Mouse (Mus musculus) 416B (cell line): ENCODE results near the gene Cwh43.
A peak's percentile ranks its signal among the peaks of the same experiment; 100 is the strongest.
"Not testable (repeated sequence)": the region's sequence is repeated elsewhere in the genome, so short reads cannot be mapped to it uniquely, and the experiment has no call there.

Experiments used
- DNase-seq: peaks from one replicate; pipeline ENCODE4 v3.0.0; 2011; ENCODE audit warnings: low read depth

The Cwh43 gene

GRCm38 (mm10) chr5:73480700-73481099, 74.8 kb downstream of the Cwh43 start, which contains the start of gene Dcun1d4:
Gene Dcun1d4 (plus strand): TSS chr5:73481000.
- DNase-seq, result no peak

GRCm38 (mm10) chr5:73481401-73481800, 75.5 kb downstream of the Cwh43 start:
- DNase-seq, result no peak

- DNase-seq, result not testable (repeated sequence)
Measured at GRCm38 (mm10) chr5:73482381-73482780, 76.5 kb downstream of the Cwh43 start.

- no peak for DNase-seq
Measured at GRCm38 (mm10) chr5:73484016-73484615, 78.2 kb downstream of the Cwh43 start.

DNA sequence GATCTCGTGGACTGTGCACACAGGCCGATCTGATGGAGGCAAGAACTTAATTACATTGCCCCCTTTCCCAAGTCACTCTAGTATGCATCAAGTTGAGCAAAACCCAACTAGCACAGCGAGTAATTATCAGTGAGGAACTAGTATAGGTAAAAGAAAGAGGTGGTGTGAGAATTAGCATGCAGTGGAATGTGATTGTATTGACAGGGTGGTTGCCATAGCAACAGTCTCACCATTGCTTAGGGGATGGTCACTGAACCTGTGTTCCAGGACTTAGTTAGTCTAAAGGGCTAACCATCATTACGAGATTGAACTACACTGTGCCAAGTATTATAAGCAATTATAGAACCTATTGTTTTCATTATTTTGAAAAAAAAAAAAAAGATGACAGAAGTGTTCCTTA, 80.6 kb downstream of the Cwh43 start:
- no peak for DNase-seq

DNA sequence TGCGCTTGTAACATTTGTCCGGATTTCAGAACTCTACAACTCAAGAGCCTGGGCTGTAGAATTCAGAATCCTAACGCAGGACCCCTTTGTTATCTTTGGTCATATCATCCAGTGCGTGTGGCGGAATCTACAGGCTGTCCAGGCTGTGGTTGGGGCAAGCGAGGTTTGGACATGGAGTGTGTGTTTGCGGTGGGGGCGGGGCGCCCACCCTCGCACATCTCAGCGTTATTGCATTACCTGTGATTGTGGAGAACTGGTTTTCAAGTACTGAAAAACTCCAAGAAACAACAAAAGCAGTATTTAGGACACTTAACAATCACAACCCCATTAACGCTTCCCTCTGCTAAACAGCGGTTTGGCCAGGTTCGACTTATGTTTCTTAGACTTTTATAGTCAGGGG, 84.0 kb downstream of the Cwh43 start:
- no peak for DNase-seq

DNA sequence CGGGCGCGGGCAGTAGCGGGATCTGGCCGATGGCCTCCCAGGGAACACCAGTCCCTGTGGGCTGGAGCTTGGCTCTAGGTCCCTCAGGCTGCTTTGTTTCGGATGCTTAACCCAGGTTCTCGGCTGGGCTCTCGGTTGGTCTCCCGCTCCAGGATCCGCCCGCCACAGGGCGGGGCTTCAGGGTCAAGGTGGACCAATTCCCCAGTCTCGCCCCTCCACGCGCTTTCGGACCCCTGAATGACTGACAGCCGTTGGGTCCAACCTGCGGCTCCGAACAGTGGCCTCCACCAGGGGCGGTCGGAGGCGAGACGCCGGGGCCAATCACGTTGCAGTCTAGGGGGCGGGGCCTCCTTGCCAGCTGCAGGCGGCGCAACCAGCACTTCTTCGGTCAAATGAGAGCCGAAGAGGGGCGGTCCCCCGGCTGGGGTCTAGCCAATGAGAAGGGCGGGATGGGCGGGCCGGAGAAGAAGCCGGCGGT, 84.8 kb downstream of the Cwh43 start:
- DNase-seq, result peak; percentile 98

DNA sequence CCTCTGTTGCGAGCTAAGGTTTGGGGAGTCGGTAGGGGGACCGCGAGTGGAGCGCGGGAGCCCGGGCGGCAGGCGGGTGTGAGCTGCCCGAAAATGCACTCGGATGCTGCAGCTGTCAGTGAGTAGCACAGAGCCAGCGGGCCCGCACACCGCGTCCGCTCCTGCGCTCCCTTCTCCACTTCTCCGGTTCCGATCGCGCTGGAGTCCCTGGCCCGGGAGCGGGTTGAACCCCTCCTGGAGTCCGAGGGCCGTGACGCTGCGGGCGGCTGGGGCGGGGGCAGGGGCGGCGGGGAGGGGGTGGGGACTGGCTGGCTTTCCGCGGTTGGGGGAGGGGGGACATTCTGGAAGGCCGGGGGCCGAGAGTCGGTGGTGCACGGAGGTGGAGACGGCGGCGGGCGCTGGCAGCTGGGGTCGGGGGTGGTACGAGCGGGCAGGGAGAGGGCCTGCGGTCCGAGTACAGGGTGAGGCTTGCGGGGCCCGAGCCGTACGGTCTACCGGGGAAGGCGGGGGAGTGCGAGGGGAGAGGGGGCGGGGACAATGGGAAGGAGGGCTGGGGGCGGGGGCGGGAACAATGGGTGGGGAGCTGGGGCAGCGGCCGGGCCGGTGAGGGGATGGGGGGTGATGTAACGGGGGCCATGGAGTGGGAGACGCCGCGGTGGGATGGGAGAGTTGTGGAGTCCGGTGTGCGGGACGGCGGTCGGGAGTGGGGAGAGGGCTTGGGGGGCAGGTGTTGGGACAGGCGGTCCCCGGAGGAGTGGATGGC, 85.4 kb downstream of the Cwh43 start:
- no peak for DNase-seq

DNA sequence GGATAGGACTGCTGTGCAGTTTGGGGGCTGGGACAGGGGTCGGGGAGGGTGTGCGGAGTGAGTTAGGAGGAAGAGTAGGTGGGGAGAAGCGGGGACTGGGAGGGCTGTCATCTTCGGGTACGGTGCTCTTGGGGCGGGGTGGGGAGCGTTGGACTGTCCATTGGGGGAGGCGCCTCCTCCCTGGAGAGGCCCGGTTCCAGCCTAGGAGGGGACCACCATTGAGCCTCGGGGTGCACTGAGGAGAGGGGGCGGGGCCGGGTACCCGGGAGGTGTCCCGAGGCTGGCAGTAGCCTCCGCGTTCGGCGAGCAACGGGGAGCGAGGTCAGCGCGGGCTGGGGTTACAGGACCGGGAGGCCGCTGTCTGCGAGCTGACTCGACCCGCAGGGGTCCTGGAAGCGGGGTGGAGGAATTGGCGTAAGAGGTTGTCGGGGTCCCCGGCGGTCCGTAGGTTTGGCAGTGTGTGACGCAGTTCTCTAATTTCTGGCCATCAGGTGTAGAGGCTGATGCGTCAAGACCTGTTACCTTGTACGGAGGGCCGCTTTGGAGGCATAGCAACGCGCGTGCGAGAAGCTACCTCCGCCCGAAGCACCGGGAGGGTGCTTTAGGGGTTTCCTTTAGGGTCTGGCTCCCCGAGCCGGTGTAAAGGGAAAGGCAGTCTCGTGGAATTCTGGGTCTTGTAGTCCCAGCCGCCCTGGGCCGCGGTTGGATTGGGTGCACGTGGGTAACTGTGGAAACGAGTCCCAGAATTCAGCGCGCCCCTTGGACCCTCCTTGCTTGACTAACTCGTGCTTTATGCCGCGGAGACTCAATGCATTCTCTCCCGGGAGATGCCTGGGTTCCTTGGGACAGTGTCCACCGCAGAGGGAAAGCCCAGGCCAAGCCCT, 86.2 kb downstream of the Cwh43 start:
- peak; percentile 90 for DNase-seq

- DNase-seq, result no peak
Measured at GRCm38 (mm10) chr5:73497401-73497800, 91.5 kb downstream of the Cwh43 start.

- no peak for DNase-seq
Measured at GRCm38 (mm10) chr5:73498559-73498958, 92.7 kb downstream of the Cwh43 start.

DNA sequence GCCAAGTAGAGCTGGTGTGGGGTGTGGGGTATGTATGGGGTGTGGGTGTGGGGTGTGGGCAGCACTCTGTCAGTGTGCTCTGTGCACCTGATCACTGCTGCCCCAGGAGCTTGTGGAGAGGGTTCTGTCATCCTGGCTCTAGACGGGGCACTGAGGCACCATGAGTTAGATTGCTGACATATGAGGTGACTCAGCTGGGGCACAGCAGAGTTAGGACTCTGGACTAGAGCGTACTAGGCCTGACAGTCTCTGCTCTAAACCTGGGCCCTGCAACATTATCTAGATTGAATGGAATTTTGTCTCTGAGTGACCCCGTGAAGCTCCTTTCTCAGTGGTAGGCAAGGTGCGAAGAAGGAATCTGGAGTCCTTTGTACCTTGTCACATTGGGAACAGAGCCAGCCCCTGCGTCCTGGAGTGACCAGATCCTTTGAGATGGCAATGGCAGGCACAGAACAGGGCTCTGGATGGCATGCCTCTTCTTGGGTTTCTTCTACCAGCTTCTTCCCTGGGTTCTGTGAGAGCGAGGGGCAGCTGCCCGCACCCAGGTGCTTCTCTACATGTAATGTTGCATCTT, 95.1 kb downstream of the Cwh43 start:
- DNase-seq, result no peak

DNA sequence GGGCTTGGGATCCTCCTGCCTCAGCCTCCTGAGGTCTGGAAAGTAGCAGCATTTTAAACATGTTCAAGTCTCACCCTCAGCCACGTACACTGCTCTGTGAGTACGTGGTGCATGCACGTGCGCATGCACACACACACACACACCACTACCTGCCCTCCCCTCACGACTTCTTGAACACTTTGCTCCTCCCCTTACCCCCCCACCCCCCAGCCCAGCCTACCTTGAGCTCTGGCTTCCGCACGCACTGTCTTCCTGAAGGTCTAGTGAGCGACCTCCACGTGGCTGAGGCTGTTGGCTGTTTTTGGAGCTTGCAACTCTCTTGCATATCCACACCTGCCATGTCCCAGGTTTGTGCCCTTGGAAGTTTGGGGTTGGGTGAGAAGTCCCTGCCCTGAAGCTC, 96.5 kb downstream of the Cwh43 start:
- DNase-seq, result no peak
